Mouse (Mus musculus) retina, embryonic 14.5 days (tissue): ENCODE measurements around the gene Gm6502.
"Not testable (repeated sequence)": the region's sequence is repeated elsewhere in the genome, so short reads cannot be mapped to it uniquely, and the experiment has no call there.

Experiments
- DNase-seq: peaks from one replicate; pipeline ENCODE4 v3.0.0-alpha.2; 2015; ENCODE audit warnings: low spot score

Gene Gm6502

DNA sequence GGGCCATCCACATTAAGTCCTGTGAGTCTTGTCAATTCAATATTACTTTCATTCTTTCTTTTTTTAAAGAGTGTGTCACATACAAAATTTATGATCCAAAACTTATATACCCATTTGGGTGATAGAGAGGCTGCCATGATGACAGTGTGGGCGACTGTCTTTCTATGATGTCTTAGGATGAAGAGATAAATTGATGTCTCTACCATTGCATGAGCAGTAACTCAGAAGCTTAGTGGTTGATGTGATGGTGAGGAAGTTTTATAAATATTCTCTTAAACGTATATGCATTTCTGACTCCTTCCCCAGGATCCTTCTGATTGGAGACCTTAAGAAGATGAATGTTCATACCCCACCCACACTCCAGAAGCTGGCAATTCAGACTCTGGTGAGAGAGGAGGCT lies at the start of gene Gm6502:
Gene Gm6502 (plus strand): TSS at position 301 of the 400 bp plus-strand sequence.
- not testable (repeated sequence) for DNase-seq

DNA sequence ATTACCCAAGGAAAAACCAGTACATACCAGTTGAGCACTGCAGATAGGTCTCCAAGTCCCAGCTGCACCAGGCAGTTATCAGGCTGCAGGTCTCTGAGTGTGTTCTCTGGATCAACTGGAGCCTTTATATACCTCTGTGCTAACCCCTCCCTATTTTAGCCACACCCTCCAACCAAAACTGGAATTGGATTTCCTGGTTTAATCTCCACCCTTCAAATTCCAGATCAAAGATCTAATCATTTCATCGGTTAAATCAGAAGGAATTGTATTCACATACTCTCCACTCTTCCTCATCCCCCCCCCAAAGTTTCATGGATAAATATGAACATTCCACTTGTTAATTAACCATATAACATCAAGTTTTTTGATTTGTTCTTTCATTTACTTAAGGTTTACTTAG lies 7.5 kb upstream of the Gm6502 start, which contains the start of gene A430089I19Rik:
Gene A430089I19Rik (minus strand): TSS at position 101 of the 400 bp plus-strand sequence.
- not testable (repeated sequence) for DNase-seq

DNA sequence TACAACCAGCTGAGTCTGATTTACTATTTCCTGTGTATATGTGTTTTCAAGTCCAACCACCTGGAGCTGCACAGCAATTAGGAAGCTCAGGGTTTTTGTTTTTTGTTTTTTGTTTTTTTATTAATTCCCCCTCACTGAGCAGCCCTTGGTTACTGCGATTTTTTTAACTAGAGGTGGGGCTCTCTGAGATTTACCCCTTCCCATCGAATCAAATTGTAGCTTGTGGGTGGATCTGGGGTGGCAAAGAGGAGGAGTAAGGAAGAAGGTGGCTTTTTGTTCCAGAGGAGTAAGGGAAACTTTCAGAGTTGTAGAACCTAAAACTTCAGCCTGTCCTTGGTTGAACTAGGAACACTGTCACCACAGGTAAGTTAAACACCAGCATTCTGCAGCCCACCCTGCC lies 25.2 kb downstream of the Gm6502 start, which contains the start of gene AA792892:
Gene AA792892 (plus strand): TSS at position 301 of the 400 bp plus-strand sequence.
- DNase-seq, result not testable (repeated sequence)
